Mouse (Mus musculus) midbrain, embryonic 13.5 days (tissue): ENCODE data around the gene Notch2. TPM values are rescaled to one million over a fixed set of nuclear protein-coding genes. Genes with fewer than 3 reads are reported as not detected.

Experiments used
- polyA plus RNA-seq: library from polyadenylated mRNA; unstranded; fragments of >200 nt; fragmentation: Nextera tagmentation; extraction: Ambion mirVana; gene quantifications from 2 replicates; pipeline ENCODE4 v1.2.1, GENCODE M21; 2015

The Notch2 gene
- polyA plus RNA-seq, 1 experiment from 2014 or later: 10.0 TPM

Other genes starting within 250 kb of the Notch2 start
- gene Pde4dip, start 124.8 kb upstream of the Notch2 start, polyA plus RNA-seq: 46.6 and 48.0 TPM in 2 replicates
- gene Sec22b, start 112.3 kb upstream of the Notch2 start, polyA plus RNA-seq: 103 TPM in 2 replicates
- gene Adam30, start 147.1 kb downstream of the Notch2 start, polyA plus RNA-seq: not detected in 2 replicates
- gene Reg4, start 208.6 kb downstream of the Notch2 start, polyA plus RNA-seq: not detected in 2 replicates